Mouse (Mus musculus): ENCODE data around the gene Gm20481. TPM values are rescaled to one million over a fixed set of nuclear protein-coding genes. Genes with fewer than 3 reads are reported as not detected.
"Not testable (repeated sequence)": the region's sequence is repeated elsewhere in the genome, so short reads cannot be mapped to it uniquely, and the experiment has no call there.

The Gm20481 gene
- polyA plus RNA-seq, 1 experiment from 2014 or later, result not detected

- H3K4me1 ChIP-seq (ENCODE audit: control insufficient read depth, insufficient read depth, low read length), result peaks cover 2% of the 10 kb centered on the region
- DNase-seq (ENCODE audit: low spot score) (no peak), ATAC-seq (no peak)
- 0 out of 2 replicates have a peak, but pooled peaks cover 7% of the 10 kb centered on the region for H3K27me3 ChIP-seq (replicated peaks; ENCODE audit: control insufficient read depth, insufficient read depth, low read length)
- H3K4me2 ChIP-seq (ENCODE audit: low read length), result no peak overlapping the region
- H3K9ac ChIP-seq (ENCODE audit: low read length), result no peak overlapping the region
- H3K27ac ChIP-seq (ENCODE audit: low read depth, low read length), result no peak overlapping the region
- H3K4me3 ChIP-seq (ENCODE audit: low read depth, low read length), result no peak overlapping the region
- peaks cover 5% of the 10 kb centered on the region for H3K36me3 ChIP-seq (ENCODE audit: control insufficient read depth, insufficient read depth, low read length)
- 74% methylated on average over 3 of the region's 3 CpGs for WGBS
- H3K9me3 ChIP-seq (replicated peaks; ENCODE audit: control insufficient read depth, low read length), result no peaks in the 10 kb centered on the region
Measured at GRCm38 (mm10) chr17:34955884-34956283, 13.8 kb upstream of the Gm20481 start.

- Histone ChIP-seq H3K9me3 (replicated peaks; ENCODE audit: control insufficient read depth, low read length) (no peaks in the 10 kb centered on the region), H3K4me1 (ENCODE audit: control insufficient read depth, insufficient read depth, low read length) (no peaks in the 10 kb centered on the region; the same call in 1 of the 2 replicates), H3K4me2 (ENCODE audit: low read length) (no peak overlapping the region), H3K27ac (ENCODE audit: low read depth, low read length) (no peak overlapping the region), H3K27me3 (replicated peaks; ENCODE audit: control insufficient read depth, insufficient read depth, low read length) (0 out of 2 replicates have a peak, but pooled peaks cover 7% of the 10 kb centered on the region), H3K36me3 (ENCODE audit: control insufficient read depth, insufficient read depth, low read length) (peaks cover under 1% of the 10 kb centered on the region; the same call in 1 of the 2 replicates), H3K9ac (ENCODE audit: low read length) (no peak overlapping the region), H3K4me3 (ENCODE audit: low read depth, low read length) (no peak overlapping the region)
- DNase-seq (ENCODE audit: low spot score) (peak; percentile 48), ATAC-seq (no peak)
- 47% methylated on average over 1 of the region's 1 CpGs for WGBS
Measured at GRCm38 (mm10) chr17:34956340-34956739, 13.4 kb upstream of the Gm20481 start.

GRCm38 (mm10) chr17:34957291-34957690 lies 12.4 kb upstream of the Gm20481 start:
- H3K27ac ChIP-seq (ENCODE audit: low read depth, low read length); H3K27me3 ChIP-seq (replicated peaks; ENCODE audit: control insufficient read depth, insufficient read depth, low read length); DNase-seq (ENCODE audit: low spot score); H3K4me3 ChIP-seq (ENCODE audit: low read depth, low read length); H3K9ac ChIP-seq (ENCODE audit: low read length); H3K4me1 ChIP-seq (ENCODE audit: control insufficient read depth, insufficient read depth, low read length); H3K36me3 ChIP-seq (ENCODE audit: control insufficient read depth, insufficient read depth, low read length); H3K4me2 ChIP-seq (ENCODE audit: low read length); H3K9me3 ChIP-seq (replicated peaks; ENCODE audit: control insufficient read depth, low read length); ATAC-seq: not testable (repeated sequence)
- WGBS, result 28% methylated on average over 28 of the region's 40 CpGs

- H3K27me3 ChIP-seq (replicated peaks; ENCODE audit: control insufficient read depth, insufficient read depth, low read length); DNase-seq (ENCODE audit: low spot score); H3K36me3 ChIP-seq (ENCODE audit: control insufficient read depth, insufficient read depth, low read length); H3K4me3 ChIP-seq (ENCODE audit: low read depth, low read length); H3K4me2 ChIP-seq (ENCODE audit: low read length); H3K27ac ChIP-seq (ENCODE audit: low read depth, low read length); H3K4me1 ChIP-seq (ENCODE audit: control insufficient read depth, insufficient read depth, low read length); H3K9me3 ChIP-seq (replicated peaks; ENCODE audit: control insufficient read depth, low read length); H3K9ac ChIP-seq (ENCODE audit: low read length); ATAC-seq: not testable (repeated sequence)
- 36% methylated on average over 22 of the region's 40 CpGs for WGBS
Measured at GRCm38 (mm10) chr17:34957966-34958365, 11.7 kb upstream of the Gm20481 start.

GRCm38 (mm10) chr17:34958734-34959129 lies 11.0 kb upstream of the Gm20481 start:
- H3K4me1 ChIP-seq (ENCODE audit: control insufficient read depth, insufficient read depth, low read length); H3K36me3 ChIP-seq (ENCODE audit: control insufficient read depth, insufficient read depth, low read length); H3K27ac ChIP-seq (ENCODE audit: low read depth, low read length); DNase-seq (ENCODE audit: low spot score); H3K9ac ChIP-seq (ENCODE audit: low read length); H3K27me3 ChIP-seq (replicated peaks; ENCODE audit: control insufficient read depth, insufficient read depth, low read length); H3K9me3 ChIP-seq (replicated peaks; ENCODE audit: control insufficient read depth, low read length): not testable (repeated sequence)
- Histone ChIP-seq H3K4me2 (ENCODE audit: low read length) (peak overlapping the region; percentile 77), H3K4me3 (ENCODE audit: low read depth, low read length) (peak overlapping the region; percentile 36)
- ATAC-seq, result peak; percentile 32
- 0% methylated on average over 13 of the region's 47 CpGs for WGBS

- peak; percentile 75 for DNase-seq (ENCODE audit: low spot score)
- Histone ChIP-seq H3K4me2 (ENCODE audit: low read length) (peak within 1 kb of the TSS; percentile 77), H3K9ac (ENCODE audit: low read length) (peak within 1 kb of the TSS; percentile 56), H3K4me3 (ENCODE audit: low read depth, low read length) (peak within 1 kb of the TSS; percentile 36), H3K27ac (ENCODE audit: low read depth, low read length) (peak within 1 kb of the TSS; percentile 80)
- H3K9me3 ChIP-seq (replicated peaks; ENCODE audit: control insufficient read depth, low read length); H3K27me3 ChIP-seq (replicated peaks; ENCODE audit: control insufficient read depth, insufficient read depth, low read length); H3K36me3 ChIP-seq (ENCODE audit: control insufficient read depth, insufficient read depth, low read length); H3K4me1 ChIP-seq (ENCODE audit: control insufficient read depth, insufficient read depth, low read length): not testable (repeated sequence)
- ATAC-seq, result peak; percentile 96
- under 1% methylated on average over 27 of the region's 32 CpGs for WGBS
Measured at GRCm38 (mm10) chr17:34959130-34959778, 10.5 kb upstream of the Gm20481 start, which contains the start of gene Hspa1b. Gene Hspa1b, minus strand, starts transcription at chr17:34959238.

GRCm38 (mm10) chr17:34959881-34960515 lies 9.7 kb upstream of the Gm20481 start:
- WGBS, result 13% methylated on average over 12 of the region's 12 CpGs
- no peak for ATAC-seq
- H3K9ac ChIP-seq (ENCODE audit: low read length), result peak overlapping the region; percentile 56; the same call in 1 of the 2 replicates

GRCm38 (mm10) chr17:34960702-34961493 lies 8.8 kb upstream of the Gm20481 start:
- no peak overlapping the region for H3K4me3 ChIP-seq (ENCODE audit: low read depth, low read length)
- DNase-seq (ENCODE audit: low spot score), result no peak
- no peak overlapping the region for H3K27ac ChIP-seq (ENCODE audit: low read depth, low read length)
- no peaks in the 10 kb centered on the region for H3K36me3 ChIP-seq (ENCODE audit: control insufficient read depth, insufficient read depth, low read length)
- no peaks in the 10 kb centered on the region for H3K9me3 ChIP-seq (replicated peaks; ENCODE audit: control insufficient read depth, low read length)
- no peak for ATAC-seq
- H3K4me1 ChIP-seq (ENCODE audit: control insufficient read depth, insufficient read depth, low read length), result no peaks in the 10 kb centered on the region; the same call in 1 of the 2 replicates
- H3K9ac ChIP-seq (ENCODE audit: low read length), result no peak overlapping the region
- H3K27me3 ChIP-seq (replicated peaks; ENCODE audit: control insufficient read depth, insufficient read depth, low read length), result 0 out of 2 replicates have a peak, but pooled peaks cover 2% of the 10 kb centered on the region
- H3K4me2 ChIP-seq (ENCODE audit: low read length), result no peak overlapping the region

More at GRCm38 (mm10) chr17:34959881-34960515, 9.7 kb upstream of the Gm20481 start:
- peak overlapping the region; percentile 36 for H3K4me3 ChIP-seq (ENCODE audit: low read depth, low read length)
- 0 out of 2 replicates have a peak, but pooled peaks cover 7% of the 10 kb centered on the region for H3K27me3 ChIP-seq (replicated peaks; ENCODE audit: control insufficient read depth, insufficient read depth, low read length)
- no peaks in the 10 kb centered on the region for H3K9me3 ChIP-seq (replicated peaks; ENCODE audit: control insufficient read depth, low read length)
- no peaks in the 10 kb centered on the region; the same call in 1 of the 2 replicates for H3K4me1 ChIP-seq (ENCODE audit: control insufficient read depth, insufficient read depth, low read length)
- no peaks in the 10 kb centered on the region for H3K36me3 ChIP-seq (ENCODE audit: control insufficient read depth, insufficient read depth, low read length)
- H3K27ac ChIP-seq (ENCODE audit: low read depth, low read length), result no peak overlapping the region
- peak overlapping the region; percentile 77 for H3K4me2 ChIP-seq (ENCODE audit: low read length)
- DNase-seq (ENCODE audit: low spot score), result peak; percentile 17
